Mouse (Mus musculus): ENCODE measurements around the gene Rere.

Rere gene

DNA sequence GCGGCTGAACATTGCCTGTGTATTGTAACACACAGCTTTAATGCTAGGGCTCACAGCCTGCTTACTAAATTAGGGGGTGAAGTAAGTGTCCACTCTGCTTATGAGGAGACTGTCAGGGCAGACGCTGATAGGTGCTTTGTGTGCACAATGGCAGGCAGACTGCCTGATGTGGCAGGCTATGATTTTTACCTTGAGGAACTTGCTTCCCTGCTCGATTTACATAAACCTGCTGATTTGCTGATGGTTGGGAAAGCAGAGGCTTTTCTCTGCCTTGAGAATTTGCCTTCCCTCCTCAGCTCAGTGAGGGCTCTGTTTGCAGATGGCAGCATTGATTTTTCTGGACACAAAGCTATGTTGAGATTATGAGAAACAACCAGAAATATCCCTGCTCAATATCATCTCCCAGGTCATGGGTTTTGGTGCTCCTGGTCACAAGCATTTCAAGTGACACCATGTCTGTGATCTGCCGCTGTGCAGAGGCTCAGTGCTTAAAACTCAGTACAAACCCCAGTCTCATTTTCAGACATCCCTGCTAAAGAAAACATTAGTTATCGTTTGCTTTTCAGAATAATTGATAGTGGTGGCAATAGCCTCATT, 145.5 kb downstream of the Rere start:
- no peak for DNase-seq (ENCODE audit: low spot score in 2 of 2)

DNA sequence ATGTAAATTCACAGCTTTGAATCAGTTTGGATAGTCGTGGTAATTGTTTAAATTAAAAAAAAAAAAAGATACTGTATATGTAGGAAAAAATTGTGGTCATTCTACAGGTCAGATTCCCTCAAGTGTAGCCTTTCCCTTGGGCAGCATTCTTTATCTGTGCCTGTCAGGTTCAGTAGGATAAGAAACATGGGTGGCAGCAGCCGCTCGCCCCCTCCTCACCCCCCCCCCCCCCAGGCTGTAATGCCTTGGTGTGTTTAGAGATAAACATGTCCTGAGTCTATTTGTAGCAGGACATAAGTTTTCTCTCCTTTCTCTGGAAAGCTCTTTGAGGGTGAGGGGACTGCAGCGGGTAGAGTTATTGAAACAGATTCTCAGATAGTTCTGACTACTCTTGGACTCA, 147.3 kb downstream of the Rere start:
- no peak for DNase-seq (ENCODE audit: low spot score in 2 of 2)

DNA sequence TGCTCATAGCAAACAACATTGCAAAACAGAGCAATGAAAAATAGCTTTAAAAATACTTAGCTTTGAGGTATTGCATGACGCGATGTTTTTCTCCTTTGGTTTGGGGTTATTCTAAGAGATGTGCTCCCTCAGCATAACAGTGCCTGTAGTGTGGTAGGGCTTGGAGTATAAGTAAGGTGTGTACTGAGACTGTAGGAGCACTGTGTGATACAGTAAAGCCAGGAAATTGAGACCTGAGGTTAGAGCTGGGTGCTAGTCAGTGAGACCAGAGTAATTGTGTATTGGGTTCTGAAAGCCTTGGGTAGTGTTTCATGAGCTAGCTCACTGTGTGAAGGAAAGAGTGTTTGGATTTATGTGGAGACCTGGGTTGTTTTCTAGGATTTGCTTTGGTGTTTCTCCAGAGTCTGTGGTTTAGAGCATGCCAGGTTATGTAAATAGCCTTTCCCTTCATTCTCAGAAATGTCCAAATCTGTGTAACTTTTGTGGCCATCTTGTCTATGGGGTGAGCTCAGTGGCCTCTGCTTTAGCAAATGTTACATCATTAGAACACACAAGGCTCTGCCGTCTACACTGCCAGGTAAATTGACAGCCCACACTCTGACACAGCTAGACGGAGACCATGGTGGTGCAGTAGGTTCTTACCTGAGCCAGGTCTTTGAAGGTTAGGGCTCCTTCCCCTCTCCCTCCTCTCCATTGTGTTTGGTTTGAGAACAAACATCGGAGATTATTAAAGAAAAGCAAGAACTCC, 152.6 kb downstream of the Rere start:
- DNase-seq (ENCODE audit: low spot score in 2 of 2), result no peak

DNA sequence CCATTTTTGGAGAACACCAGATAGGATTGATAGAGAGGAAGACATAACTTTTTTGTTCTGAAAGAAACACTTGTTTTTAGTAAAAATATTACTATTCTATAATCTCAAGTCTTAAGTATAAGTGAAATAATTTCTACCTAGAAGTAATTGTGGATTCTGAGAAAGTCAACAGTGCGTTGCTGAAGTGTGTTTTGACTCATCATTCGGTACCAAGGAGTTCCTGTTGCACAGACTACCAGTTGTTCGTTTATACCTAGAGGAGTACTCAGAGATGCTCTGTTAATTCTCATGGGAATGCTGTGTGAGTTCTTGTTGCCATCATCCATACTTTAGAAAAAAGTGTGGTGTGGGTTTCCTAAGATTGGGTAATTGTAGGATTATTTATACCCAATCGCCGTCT, 154.1 kb downstream of the Rere start:
- no peak for DNase-seq (ENCODE audit: low spot score in 2 of 2)

DNA sequence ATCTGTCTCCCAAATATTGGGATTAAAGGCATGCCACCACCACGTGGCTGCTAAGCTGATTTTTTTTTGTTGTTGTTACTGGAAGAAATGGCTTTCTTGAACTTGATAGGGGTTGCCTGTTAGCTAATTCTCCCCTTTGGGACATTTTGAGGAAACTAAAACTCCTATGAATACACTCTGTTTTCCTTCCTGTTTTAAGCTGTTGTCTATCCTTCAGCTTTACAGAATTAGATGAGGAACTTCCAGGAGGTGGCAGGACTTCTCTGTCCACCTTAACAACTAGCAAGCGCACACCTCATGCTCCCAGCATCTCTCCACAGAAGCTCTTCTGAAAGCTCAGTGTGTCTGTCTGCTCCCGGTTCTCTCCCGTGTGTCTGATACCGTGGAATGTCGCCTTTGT, 157.2 kb downstream of the Rere start:
- no peak for DNase-seq (ENCODE audit: low spot score in 2 of 2)

DNA sequence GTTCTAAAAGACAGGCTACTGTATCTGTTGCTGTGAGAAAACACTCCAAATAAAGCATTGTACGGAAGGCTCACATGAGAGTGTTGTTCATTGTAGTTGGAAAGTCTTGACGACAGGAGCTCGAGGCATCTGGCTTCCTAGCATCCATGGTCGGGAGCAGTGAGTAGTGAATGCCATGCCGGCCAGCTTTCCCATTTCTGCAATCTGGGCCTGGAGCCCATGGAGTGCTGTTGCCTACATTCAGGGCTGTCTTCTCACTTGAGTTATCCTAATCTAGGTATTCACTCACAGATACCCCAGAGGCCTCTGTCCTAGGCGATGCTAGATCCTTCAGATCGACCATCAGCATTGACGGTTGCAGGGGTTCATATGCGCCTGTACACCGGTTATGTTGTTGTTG, 160.5 kb downstream of the Rere start:
- DNase-seq (ENCODE audit: low spot score in 2 of 2), result peak; percentile 53 to 59

DNA sequence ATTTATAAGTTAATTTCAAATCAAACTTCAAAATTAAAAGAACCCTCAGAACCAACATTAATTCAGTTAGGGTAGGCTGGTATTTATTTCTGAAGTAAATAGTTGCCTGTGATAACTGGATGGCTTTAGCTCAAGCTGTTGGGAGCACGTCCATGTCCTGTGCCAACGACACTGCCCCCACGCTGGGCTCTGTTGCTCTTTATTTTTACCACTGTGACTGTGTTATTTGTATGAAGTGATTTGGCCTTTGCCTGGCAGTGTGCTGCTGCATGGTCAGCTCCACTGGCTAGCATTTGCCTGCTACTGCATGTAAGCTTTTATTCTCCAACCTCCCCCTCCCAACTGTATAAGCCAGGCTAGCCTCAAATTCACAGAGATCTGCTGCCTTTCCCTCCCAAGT, 162.6 kb downstream of the Rere start:
- DNase-seq (ENCODE audit: low spot score in 2 of 2), result no peak

DNA sequence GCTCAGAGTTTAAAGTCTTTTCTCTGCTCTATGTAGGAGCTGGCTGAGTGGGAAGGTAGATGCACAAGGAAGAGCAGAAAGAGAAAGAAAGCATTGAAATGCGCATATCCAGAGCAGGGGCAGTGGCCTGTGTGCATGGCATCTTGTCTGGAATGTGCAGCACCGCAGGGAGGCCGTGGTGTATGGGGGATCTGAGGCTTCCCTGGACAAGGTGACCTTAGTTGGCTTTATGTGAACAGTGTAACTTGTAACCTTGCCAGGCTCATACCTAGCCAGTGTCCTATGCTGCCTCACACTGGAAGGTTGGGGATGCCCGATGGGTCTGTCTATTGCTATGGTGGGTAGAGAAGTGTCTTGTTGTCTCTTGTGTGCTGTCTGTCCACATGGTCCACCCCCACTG, 165.2 kb downstream of the Rere start:
- no peak for DNase-seq (ENCODE audit: low spot score in 2 of 2)

DNA sequence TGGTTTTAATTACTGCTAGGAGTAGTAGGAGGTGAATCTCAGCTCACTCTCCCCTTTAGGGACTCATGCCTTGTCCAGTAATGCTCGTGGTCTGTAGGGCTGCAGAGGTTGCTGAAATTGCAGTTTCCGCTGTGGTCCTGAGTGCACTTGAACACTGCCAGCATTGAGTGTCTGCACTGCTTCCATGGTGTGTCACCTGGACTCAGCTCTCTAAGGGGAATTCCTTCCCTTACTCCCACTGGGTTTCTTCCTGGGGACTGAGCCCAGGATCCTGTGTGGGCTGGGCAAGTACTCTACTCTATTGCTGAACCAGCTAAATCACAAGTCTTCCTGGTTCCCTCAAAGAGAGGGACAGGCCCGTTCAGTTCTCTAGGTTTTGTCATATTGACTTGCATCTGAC, 166.1 kb downstream of the Rere start:
- no peak for DNase-seq (ENCODE audit: low spot score in 2 of 2)

DNA sequence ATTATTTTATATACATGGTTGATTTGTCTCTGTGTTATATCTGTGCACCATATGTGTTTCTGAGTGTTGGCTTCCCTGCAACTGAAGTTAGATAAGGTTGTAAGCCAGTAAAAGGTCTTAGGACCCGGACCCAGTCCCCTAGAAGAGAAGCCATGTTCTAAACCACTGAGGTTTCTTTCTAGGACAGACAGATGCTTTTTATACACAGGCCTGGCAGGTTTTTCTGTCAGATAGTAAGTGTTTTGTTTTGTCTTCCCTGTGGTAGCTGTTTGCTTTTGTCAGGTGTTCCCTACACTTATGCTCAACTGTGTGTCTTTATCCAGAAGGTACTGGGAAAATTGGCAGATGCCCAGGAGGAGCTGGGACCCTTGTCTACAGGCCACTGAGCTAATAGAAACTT, 167.0 kb downstream of the Rere start:
- no peak for DNase-seq (ENCODE audit: low spot score in 2 of 2)

DNA sequence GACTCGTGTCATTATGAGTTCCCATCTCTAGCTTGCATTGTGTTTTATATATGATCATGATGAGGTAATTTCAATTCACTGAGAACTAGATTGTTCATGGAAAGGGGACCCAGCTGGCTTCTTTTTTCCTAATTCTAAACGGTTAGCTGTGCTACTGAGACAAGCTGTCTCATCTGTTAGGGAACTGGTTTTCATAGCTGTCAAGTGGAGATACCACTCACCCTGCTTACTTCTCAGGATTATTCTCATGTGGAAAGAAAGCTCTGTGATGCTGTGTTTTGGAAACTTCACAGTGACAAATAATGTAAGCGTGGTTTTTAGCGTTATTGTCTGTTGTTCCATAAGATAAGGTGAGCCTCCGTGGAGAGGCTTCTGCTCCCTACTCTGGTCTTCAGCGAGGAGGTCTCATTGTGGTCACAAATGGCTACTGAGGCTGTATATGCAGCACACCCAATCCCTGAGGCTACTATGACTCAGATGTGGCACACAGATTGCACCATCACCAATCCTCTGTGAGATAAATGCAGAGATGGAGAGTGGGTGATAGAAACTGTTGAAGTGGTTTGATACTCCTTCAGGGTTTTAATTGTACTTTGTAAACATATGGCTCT, 168.7 kb downstream of the Rere start:
- DNase-seq (ENCODE audit: low spot score in 2 of 2), result no peak

DNA sequence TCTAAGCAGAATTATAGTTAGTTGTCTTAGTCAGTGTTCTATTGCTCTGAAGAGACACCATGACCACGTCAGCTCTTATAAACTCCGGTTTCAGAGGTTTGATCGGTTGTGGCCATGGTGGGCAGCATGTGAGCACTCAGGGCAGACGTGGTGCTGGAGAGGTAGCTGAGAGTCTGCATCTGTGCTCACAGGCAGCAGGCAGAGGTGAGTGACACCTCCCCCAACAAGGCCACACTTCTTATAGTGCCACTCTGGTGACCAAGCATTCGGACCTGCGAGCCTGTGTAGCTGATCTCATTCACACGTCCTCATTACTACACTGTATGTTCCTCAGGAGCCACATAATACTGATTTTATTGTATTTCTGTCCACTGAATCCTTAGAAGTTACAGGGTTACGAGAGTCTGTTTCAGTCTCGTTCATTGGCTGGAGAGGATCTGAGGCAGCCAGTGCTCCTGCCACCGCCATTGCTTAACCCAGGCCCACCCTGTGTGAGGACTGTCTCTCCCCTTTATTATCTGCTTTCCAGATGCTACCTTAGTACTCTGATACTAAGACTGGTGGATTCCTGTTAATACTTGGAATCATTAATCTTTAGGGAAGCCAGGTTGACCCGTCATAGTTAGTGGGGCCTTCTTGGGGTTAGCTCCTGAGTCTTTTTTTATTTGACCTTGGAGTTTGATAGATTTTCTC, 170.9 kb downstream of the Rere start:
- DNase-seq (ENCODE audit: low spot score in 2 of 2), result no peak

DNA sequence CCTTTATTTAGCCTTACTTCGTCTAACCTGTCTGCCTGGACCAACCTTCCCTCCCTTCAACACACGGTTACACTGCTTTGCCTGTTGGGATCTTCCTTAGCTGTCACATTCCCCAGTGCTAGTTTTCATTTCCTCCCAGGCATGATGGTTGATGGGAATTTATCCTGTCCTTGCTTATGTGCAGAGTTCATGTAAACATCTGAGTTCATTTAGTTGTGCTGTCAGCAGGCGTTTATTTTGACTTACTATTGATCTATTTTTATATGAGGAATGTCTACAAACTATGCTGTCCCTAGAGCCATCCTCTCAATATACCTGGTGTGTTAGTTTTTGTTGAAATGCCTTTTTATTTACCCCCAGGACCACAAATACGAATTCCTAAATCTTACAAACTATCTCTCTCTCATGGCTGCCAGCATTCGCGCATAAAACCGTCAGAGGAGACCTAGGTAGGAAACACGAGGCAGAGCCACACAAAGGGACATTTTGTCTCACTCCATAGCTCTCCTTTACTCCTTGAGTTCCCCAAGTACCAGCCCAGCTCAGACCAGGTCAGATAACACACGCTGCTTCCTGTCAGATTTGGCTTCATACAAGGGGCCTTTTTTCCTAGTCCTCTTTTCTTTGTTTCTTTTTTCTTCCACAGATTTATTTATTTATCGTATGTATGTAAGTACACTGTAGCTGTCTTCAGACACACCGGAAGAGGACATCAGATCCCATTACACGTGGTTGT, 173.3 kb downstream of the Rere start:
- no peak for DNase-seq (ENCODE audit: low spot score in 2 of 2)

DNA sequence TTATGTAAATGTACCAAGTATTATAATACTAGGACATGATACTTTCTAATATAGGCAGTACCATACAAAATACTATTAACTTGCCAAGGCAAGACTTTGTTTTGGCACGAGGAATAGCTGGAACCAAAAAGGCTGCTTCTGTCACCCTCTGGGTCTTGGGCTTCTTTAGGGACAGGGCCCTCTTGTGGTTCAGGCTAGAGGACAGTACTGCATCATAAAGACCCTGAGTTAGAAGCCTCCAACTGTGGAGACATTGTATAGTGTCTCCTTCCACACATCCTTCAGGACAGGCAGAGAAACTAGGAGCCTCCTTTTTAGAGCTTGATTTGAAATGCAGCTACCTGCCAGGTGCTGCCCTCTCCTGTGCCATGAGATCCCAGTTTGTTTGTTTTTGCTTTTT, 174.3 kb downstream of the Rere start:
- no peak for DNase-seq (ENCODE audit: low spot score in 2 of 2)

DNA sequence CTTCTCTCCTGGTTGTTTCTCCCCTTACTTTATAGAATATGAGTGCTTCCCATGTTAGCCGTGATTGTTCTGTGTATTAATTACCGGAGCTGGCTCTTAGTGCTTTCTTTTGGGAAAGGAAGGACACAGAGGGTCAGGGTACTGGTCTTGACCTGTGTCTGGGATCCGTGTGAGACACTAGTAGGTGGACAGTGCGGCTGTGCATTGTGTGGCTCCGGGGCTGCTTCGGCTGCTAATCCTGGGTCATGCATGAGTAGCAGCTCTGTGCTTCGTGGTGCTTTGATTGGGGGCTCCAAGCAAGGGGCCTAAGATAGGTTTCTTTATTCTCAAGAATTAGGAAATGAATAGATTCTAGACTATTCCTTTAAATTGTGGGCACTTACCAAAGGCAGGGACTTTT, 175.0 kb downstream of the Rere start:
- no peak for DNase-seq (ENCODE audit: low spot score in 2 of 2)

DNA sequence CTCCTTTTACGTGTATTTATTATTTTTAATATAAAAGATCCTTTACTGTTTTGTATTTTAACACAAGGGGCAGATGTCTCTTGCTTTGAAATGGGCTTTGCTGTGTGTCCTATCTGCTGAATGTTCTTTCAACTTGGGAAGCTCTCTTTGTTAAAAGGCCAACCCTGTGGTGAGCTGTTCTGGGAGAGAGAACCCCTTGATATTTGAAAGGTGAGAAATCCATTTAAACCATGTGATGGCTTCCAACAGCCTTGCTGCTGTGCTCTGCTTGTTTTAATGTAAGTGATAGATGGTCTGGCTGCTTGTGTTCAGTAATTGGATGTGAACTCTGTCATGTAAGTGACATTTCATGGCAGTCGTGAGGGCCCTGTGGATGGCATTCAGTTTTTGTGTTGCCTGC, 175.4 kb downstream of the Rere start:
- no peak for DNase-seq (ENCODE audit: low spot score in 2 of 2)

DNA sequence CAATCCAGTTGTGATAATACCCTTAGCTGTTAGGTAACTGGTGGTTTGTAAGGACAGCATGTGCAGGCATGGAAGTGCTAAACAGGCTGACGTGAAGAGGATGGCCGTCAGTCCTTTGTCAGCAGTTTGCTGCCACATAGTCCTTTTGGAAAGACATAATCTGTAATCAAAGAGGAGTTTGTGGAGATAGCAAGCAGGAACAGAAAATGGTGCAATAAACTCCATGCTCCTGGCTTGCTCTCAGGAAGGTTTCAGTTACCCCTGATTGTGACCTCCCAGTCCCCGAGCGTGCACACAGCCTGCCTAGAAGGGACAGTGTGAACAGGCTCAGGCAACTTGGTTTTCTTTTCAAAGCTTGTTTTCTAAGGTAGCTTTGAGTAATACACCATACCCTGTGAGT, 175.9 kb downstream of the Rere start:
- no peak for DNase-seq (ENCODE audit: low spot score in 2 of 2)

DNA sequence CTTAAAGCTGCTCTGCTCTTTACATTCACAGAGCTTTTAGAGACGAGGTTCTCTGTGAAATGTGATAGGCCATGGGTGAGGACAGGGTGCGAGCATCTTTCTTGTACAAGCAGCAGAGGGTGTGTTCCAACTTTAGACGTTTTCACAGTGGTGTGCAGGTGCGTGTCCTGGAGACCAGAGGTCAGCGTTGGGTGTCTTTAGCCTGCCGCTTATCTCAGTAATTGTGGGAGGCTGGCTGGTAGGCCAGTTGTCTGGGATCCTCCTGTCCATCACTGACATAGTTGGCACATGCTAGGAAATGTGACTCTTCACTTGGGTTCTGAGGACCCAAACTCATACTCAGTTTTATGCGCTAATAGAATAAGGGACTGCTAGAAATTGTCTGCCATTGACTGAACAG, 176.3 kb downstream of the Rere start:
- DNase-seq (ENCODE audit: low spot score in 2 of 2), result no peak

DNA sequence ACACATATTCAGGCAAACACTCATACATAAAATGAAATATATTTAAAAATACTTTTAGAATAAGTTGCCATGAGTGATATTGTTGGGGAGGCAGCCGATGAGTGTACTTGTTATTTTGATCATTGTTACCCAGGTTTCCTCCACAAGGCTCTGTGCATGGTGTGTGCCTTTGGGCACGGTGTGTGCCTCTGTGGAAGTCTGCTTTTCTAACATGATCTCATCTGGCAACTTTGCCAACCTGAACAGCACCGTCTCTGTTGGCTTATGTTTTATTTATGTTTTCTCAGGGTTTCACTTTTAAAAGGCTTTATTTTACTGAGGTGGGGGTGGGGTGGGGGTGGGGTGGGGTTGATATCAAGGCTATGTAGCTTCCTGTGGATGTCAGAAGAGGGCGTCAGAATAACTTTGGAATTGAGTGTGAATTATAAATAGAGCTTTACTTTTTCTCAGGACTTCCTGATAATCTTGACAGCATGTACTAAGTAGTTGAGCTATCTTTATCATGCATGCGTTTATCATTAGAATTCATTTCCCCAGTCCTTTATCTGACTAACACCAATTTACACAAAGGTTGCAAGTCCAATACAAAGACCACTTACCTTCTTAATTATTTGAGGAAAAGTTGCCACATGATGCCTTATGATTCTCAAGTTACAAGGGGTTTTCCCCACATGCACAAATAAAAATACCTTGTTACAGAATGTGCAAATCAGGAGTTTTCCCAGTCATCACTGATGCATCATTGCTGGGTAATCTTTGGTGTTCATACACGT, 177.8 kb downstream of the Rere start:
- no peak for DNase-seq (ENCODE audit: low spot score in 2 of 2)

DNA sequence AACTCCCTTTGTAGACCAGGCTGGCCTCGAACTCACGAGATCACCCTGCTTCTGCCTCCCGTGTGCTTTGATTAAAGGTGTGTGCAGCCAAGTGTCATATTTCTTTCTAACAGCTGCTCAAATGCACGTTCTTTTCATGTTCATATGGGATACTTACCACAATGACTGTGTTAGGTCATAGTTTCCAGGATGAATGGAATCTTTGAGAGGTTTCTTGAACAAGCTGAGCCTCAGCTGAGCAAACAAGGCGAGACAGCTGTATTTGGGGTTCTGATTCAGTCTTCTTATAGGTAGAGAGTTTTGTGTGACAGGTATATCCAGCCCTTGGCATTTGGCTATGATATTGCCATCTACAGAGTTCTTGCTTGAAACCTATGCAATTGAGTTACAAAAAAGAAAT, 179.0 kb downstream of the Rere start:
- DNase-seq (ENCODE audit: low spot score in 2 of 2), result no peak

DNA sequence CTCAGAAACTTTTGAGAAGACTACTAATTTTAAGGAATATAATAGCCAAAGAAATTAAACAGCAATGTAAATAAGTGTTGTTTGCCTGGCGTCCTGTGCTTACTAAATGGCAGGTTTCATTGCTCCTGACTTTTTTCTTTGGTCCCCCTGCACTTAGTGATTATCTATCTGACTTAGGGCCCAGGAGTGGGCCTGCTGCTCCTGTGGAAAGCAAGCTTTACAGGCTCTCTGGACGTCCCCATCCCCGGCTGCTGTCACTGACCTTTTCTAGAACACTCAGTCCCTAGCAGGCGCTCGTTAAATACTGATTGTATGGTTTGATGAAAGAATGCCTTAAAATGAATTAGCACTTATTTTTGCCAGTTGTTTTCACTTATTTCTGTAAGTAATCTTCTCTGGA, 179.6 kb downstream of the Rere start:
- DNase-seq (ENCODE audit: low spot score in 2 of 2), result no peak
